Mouse (Mus musculus): ENCODE data around the gene Chn2.

DNA sequence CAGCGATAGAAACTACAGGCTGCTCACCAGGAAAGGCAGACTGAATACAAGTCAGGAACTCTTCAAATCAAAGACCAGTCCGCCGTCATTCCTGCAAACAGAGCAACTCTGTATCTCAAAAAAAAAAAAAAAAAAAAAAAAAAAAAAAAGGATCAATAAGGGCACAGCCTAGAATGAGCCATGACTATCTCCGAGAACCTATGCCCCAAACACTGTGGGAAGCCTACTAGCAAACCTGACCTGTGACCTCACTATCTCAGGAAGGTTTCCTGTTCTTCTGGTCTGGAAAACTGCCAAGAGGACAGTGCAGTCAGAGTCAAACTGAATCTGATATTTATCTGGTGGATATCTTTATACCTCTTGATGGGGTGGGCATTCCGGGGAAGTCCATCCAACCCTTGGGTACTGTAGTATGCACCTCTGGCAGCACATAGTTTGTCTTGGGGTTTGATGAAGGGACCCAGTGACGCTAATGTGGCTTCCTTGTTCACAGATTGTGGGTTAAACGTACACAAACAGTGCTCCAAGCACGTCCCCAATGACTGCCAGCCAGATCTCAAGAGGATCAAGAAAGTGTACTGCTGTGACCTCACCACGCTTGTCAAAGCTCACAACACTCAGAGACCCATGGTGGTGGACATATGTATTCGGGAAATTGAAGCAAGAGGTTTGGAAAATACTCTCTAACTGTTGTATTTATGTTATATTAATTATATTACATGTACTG, 250.6 kb downstream of the Chn2 start:
- TF ChIP-seq MYB (IDR thresholded peaks at IDR 0.05; ENCODE audit: low read depth, low read length) (no peak), CTCF (IDR thresholded peaks at IDR 0.05 in 2 of 3, conservative IDR thresholded peaks at IDR 0.05 in 1 of 3; ENCODE audit: control insufficient read depth in 1 of 3, insufficient read depth in 1 of 3, low read depth in 2 of 3, low read length in 3 of 3, poor library complexity in 1 of 3, severe bottlenecking in 1 of 3) (no peak), POLR2A (IDR thresholded peaks at IDR 0.05; ENCODE audit: control insufficient read depth in 1 of 2, insufficient read depth in 1 of 2, low read depth in 1 of 2, low read length in 2 of 2, poor library complexity in 1 of 2) (no peak), EP300 (IDR thresholded peaks at IDR 0.05; ENCODE audit: low read depth in 1 of 2, low read length in 2 of 2) (no peak), ZNF384 (IDR thresholded peaks at IDR 0.05; ENCODE audit: low read depth, low read length) (no peak), MEF2A (IDR thresholded peaks at IDR 0.05; ENCODE audit: extremely low read depth, insufficient replicate concordance, low read depth, low read length, poor library complexity, severe bottlenecking) (no peak), ZMIZ1 (IDR thresholded peaks at IDR 0.05; ENCODE audit: low read depth, low read length) (no peak), MXI1 (IDR thresholded peaks at IDR 0.05; ENCODE audit: low read depth, low read length) (no peak), CHD2 (IDR thresholded peaks at IDR 0.05; ENCODE audit: low read length) (no peak)
